Mouse (Mus musculus): ENCODE data around the gene Knl1.

GRCm38 (mm10) chr2:119146435-119146834 lies 99.5 kb downstream of the Knl1 start:
- TF ChIP-seq CTCF (IDR thresholded peaks at IDR 0.05) (no peak), EP300 (IDR thresholded peaks at IDR 0.05) (no peak)
